Mouse (Mus musculus): ENCODE measurements around the gene Vangl2.

DNA sequence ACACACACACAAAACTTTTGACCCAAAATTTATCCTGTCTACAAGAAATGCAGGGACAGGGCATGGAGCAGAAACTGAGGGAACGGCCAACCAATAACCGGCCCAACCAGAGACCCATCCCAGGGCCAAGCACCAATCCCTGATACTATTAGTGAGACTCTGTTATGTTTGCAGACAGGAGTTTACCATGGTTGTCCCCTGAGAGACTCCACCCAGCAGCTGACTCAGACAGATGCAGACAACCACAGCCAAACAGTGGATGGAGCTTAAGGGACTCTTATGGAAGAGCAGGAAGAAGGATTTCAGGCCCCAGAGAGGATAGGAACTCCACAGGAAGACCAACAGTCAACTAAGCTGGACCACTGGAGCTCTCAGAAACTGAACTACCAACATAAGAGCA lies 1.7 kb upstream of the Vangl2 start:
- TF ChIP-seq CTCF (IDR thresholded peaks at IDR 0.05; ENCODE audit: low read depth, low read length) (no peak), POLR2A (IDR thresholded peaks at IDR 0.05; ENCODE audit: borderline replicate concordance, low read depth, low read length) (no peak)
